Mouse (Mus musculus) cerebellum, adult 11-12 months (tissue): Measurements from ENCODE around the gene 4930563M21Rik.
"Not testable (repeated sequence)": the region's sequence is repeated elsewhere in the genome, so short reads cannot be mapped to it uniquely, and the experiment has no call there.

ENCODE experiments used
- DNase-seq: peaks from one replicate; pipeline ENCODE4 v3.0.0; 2022

Gene 4930563M21Rik

DNA sequence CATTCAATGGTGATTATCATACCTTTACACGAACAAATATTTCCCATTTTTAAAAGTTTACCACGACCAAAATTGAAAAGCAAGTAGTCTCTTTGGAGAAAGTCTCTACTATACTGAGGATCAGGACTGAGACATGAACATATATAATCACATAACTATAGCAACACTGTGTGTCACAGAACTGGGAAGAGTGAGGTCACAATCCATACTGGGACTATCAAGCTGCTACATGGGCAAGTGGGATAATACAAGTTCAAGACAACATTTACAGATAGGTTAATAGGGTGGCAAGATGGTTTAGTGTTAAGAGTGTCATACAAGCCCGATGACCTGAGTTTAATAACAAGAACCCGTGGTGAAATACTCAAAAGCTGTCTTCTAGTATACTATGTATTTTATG is at the start of gene 4930563M21Rik:
TSS of gene 4930563M21Rik (minus strand) at position 101 of the 400 bp plus-strand sequence.
- no peak for DNase-seq

DNA sequence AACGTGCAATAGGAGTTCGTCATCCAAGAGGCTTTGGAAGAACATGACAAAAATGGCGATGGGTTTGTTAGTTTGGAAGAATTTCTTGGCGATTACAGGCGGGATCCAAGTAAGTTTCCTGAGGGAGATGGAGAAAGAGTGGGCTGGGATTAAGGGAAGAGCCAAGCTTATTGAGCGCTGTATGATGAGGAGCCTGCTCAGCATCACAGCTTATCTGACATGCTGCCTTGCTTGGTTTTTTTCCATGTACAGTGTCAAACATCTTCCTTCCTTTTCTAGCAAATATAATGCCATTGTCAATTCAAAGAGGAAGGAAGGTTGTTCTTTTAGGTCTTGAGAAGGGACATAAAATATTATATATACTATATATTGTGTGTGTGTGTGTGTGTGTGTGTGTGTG is 45.8 kb upstream of the 4930563M21Rik start:
- DNase-seq: no peak

DNA sequence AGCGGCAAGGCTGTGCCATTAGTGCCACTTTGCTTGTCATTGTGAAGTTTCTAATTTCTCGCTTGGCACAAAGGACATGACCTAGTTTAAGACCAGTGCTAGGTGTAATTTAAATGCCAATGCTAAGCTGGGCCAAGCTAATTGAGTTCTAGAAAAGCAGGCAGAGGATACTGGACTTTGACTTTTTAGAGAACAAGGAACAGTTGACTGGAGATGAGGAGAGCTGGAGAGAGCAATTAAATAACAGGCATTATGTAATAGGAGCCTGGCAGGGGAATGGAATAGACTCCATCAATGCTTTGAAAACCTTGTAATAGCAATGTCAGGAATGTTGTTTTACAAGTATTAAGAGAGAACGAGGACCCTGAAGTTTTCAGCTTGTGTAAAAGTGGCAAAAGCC is 43.4 kb upstream of the 4930563M21Rik start:
- no peak for DNase-seq

DNA sequence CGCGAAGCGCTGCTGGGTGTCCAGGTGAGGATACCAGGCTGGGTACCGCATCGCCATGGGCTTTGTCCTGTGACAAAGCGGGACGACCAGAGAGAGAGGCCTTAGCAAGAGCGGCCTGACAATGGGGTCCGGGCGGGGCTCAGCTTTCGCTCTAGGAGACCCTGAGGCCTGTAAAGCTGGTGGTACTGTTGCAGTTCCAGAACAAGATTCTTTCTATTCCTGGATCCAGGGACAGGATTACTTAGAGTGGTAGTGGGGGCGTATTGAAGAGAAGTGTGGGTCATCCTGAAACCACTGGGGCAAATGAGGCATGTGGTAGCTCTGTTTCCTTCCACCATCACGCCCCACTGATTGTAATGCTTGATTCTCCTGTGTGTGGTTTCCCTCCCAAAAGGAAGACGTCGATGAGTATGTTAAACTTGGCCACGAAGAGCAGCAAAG is 31.9 kb upstream of the 4930563M21Rik start:
- DNase-seq: no peak

DNA sequence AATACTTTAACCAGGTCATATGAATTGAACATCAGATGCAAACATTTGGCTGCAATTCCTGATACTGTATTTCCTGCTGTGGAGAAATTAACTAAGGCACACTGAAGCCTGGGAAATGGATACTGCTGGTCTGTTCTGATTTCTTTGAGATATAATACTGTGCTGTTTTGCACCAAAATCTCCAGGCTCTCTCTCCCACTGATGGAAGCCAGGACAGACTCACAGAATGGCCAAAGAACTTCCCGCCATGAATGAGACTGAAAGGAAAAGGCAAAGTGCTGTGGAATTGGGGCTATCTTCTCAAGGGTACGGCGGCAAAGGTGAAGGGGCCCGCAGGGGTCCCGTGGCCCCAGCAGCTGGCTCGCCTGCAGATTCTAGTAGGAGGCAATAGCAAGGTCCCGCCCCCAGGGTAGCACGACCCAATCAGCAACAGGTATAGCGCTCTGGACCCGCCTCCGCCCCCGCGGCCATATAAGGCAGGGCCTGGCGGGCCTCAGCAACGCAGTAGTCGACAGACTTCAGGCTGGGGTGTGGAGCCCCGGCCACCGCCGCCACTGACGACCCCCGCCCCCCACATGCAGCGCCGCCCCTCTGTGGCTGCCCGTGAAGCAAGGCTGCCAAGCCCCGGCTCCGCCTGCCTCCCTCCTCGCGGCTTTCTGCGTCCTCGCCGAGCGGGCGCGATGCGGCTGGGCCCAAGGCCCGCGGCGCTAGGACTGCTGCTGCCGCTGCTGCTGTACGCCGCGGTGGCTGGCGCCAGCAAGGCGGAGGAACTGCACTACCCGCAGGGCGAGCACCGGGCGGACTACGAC is 31.2 kb upstream of the 4930563M21Rik start, which contains the start of gene Rcn2:
TSS of gene Rcn2 (plus strand) at position 474 of the 809 bp plus-strand sequence.
- DNase-seq: peak; percentile 93

DNA sequence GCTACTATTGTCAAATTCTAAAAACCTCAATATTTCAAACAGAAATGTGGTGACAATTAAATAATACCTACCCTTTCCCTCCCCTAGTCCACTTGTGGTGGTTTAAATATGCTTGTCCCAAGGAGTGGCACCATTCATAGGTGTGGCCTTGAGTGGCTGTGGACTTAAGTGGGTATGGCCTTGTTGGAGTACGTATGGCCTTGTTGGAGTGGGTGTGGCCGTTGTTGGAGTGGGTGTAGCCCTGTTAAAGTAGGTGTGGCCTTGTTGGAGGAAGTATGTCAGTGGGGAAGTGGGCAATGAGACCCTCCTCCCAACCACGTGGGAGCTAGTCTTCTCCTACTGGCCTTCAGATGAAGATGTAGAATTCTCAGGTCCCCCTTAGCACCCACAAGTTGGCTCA is 21.9 kb upstream of the 4930563M21Rik start:
- DNase-seq: no peak

DNA sequence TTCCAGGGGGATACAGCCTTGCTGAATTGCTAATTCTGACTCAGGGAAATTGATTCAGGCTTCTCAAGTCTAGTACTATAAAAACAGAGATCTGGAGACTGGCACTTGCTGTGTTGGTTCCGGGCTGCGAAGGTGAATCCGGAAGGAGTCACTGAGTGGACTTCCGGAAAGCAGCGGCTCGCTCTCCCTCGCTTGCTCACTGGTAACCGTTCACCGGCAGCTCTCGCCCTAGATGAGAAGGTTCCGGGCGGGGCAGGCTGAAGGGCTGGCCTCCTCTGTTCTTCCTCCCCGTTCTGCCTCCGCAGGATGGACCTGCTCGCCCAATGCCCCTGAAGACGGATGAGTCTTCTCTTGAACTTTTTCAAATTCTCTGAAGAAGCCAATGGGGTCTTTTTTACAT is 16.9 kb upstream of the 4930563M21Rik start:
- no peak for DNase-seq

DNA sequence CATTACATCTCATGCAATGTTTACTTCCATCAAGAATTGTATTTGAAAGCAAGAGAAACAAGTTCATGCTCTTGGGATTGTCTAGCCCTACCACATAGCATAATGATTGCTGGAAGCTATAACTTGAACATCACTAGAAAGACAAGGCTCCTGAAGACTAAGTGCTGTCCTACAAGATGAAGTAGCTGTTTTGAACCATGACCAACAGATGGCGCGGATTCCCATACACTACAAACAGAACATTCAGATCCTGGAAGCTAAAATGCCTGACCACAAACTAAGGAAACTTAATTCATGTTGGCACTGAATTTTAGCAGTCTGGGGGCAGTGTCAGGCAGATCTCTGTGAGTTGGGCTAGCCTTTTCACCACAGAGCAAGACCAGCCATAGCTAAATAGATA is 14.4 kb upstream of the 4930563M21Rik start:
- no peak for DNase-seq

DNA sequence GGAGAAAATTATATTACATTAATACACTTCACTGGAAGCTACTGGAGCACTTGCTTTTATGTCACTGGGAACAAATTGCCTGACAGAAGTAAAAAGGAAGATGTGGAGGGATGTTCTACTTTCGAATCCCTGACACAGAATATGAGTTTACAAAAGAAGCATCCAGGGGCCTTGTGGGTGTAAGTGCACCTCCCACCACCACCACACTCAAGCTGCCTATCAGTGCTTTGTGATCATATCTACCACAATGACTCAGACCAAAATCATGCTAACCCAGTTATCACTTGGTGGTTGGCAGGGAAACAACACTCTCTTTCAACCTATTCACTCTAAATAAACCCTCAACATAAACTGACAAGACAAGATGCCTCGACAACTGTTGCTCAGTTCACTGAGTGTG is 5.7 kb downstream of the 4930563M21Rik start:
- not testable (repeated sequence) for DNase-seq

DNA sequence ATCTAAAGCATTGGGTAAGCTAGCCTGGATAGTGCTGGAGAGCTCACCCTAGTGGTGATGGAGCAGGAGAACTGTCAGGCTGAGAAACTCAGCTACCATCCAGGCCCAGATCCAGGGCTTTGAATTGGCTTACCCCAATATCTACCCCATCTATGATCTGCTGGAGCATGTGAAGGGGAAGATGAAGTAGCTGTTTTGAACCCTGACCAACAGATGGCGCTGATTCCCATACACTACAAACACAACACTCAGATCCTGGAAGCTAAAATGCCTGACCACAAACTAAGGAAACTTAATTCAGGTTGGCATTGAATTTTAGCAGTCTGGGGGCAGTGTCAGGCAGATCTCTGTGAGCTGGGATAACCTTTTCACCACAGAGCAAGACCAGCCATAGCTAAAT is 63.5 kb downstream of the 4930563M21Rik start:
- DNase-seq: no peak

DNA sequence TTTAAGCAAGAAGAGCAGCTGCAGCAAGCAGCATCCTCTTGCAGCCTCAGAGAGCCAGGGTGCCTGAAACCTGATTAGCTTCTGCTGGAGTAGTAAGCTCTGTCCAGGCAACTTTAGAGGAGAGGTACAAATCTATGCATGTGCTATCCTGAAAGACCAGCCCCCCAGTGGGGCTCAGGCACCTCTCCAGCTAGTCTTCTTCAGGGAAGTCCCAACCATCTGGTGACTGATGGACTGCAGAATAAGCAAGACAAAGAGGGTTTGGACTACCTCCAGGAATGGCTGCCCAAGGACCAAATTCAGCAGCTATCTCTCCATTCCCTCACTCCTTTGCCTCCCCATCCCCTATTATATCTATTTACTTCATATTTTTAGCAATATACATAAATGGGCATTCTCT is 69.0 kb downstream of the 4930563M21Rik start:
- DNase-seq: peak; percentile 35

DNA sequence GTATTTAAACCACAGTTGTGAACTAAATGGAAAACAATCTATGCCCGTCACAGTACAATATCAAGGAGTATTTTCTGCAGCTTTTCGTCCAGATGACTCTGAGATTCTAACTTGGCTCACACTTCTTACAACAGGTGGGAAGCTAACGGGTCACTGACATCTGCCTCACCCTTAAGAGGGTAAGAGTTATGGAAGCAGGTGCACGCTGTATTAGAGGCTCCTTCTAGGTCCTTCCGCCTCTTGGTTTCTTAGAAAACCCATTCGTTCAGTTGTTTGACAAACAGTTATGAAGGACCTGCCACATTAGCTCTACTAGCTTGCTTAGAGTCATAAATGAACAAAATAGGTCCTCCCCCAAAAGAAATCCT is 71.7 kb downstream of the 4930563M21Rik start:
- no peak for DNase-seq

DNA sequence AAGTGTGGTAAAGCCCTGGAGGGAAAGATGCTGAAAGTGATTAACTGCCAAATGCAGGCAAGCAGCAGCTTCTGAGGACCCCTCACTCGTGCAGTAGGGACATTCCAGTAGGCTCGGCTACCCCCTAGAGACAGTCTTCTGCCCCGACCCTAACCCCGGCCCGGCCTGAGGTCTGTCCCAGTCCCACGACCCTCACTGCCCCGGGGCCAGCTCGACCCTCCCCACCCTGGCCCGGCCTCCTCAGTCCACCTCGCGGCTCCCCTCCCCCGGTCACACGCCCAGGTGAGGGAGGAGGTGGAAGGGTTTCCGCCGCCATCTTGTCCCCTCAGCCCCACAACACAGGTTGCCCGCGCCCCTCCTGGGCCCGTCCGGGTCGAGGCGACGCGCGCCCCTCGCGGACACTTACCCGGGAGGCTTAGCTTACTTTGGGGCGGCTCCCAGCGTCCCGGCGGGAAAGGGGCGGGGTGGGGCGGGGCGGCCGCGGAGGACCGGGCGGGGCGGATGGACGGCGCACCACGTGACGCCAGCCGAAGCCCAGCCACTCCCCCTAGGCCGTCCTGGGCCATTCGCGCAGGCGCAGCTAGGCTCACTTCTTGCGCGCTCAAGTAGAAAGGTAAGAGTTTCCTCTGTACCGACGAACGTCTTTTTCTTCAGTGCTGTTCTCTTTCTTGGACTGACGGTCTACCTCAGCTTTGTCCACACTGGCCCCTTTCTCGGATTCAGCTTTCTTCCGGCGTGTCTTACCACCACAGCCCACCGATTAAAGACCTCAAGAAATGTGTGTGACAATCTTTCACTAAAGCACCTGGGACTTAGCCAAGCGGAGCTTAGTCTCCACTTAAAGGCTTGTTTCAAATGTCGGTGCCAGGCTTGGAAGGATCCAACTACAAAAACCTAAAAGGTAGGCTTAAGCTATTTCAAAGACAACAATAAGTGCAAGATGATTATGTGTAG is 72.4 kb downstream of the 4930563M21Rik start, which contains the start of gene Scaper:
TSS of gene Scaper (minus strand) at position 456 of the 954 bp plus-strand sequence.
- DNase-seq: peak; percentile 86

DNA sequence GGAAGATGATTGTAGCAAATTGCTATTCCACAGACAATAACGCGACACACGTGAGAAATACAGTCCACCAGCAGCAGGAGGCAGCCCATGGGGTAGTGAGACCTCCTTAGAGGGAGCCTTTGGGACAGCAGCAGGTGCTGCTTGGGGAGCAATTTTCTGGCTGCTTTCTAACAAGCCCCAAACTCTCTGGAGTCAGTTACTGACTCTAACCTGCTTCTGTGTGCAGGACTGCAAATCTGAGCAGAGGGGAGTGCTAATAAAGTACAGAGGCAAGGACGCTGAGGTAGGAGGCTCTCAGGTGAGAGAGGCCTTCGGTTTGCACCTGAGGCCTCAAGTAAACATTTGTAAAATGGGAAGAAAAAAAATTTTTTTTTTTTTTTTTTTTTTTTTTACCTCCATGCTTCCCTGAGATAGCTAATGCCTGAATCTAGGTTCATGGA is 73.1 kb downstream of the 4930563M21Rik start:
- peak; percentile 12 for DNase-seq

DNA sequence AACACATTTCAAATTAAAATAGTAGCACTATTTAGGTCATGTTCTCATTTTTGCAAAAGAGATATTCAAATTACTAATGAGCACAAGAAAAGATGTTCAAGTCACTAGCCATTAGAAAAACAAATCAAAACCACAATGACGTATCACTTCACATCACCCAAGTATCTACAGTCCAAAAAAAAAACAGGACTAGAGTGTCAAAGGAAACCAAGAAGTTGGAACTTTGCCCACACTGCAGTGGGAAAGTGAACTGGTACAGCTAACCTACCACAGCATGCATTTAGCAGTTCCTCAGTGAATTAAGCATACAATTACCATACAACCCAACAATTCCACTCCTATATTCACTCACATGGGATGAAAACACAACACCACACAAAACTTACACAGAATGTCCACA is 77.9 kb downstream of the 4930563M21Rik start:
- no peak for DNase-seq

DNA sequence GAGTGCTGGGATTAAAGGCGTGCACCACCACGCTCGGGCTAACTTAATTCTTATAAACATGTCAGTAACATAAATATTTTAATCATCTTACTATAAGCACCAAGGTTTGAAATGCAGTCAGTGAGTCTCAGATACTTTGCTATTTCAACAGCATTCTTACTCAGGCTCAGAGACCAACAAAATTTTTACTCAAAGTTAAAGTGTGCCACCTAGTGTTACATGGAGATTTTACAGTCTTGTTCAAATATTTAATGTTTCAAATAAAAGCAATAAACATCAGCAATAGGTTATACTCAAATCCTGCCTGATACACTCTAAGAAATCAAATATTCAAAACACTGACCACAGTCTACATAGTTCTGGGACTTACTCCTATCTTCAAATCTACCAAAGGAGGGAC is 91.8 kb downstream of the 4930563M21Rik start:
- DNase-seq: no peak

DNA sequence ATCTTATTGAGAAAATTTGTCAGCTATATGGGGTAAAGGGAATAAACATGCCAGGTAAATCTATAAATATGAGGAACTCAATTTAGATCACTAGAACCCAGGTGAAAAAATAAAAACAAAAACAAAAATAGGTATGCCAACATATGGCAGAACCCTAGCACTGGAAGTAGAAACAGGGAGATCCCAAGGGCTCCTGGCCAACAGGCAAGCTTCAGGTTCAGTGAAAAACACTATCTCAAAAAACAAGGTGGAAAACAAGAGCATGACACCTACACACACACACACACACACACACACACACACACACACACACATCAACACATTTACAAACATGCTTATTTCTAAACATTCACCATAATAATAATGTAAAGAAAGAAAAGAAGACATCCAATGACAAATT is 93.6 kb downstream of the 4930563M21Rik start:
- no peak for DNase-seq
